Mouse (Mus musculus) MN1 (cell line): ENCODE results near the gene Sh3d19.

Experiments
- DNase-seq: peaks from one replicate; pipeline ENCODE4 v3.0.0-alpha.2; 2016; ENCODE audit warnings: low spot score

Sh3d19 gene

GRCm38 (mm10) chr3:86030566-86030965 is 59.7 kb downstream of the Sh3d19 start:
- DNase-seq = no peak

DNA sequence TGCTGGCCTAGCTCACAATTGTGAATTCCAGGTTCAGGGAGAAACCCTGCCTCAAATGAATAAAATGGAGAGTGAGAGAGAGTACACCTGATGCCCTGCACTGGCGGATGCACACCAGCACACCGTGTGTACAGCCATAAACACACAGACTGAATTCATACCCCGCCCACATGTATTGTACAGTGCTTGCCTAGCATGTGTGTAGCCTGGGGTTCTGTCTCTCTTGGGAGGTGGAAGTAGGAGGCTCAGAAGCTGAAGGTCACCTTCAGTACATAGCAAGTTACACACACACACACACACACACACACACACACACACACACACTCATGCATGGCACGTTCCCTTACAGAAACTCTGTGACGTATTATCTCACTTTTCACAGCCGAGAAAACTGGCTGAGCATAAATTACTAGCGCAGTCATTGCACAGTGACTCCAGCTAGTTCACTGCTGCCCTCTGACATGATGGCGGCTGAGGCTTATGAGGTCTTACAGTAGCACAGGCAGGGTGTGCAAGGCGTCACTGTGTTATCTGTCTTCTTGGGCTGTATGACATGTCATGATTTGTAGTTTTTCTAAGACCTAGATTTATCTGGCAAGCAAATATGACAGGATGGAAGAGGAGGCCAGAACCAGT is 62.7 kb downstream of the Sh3d19 start:
- no peak for DNase-seq

DNA sequence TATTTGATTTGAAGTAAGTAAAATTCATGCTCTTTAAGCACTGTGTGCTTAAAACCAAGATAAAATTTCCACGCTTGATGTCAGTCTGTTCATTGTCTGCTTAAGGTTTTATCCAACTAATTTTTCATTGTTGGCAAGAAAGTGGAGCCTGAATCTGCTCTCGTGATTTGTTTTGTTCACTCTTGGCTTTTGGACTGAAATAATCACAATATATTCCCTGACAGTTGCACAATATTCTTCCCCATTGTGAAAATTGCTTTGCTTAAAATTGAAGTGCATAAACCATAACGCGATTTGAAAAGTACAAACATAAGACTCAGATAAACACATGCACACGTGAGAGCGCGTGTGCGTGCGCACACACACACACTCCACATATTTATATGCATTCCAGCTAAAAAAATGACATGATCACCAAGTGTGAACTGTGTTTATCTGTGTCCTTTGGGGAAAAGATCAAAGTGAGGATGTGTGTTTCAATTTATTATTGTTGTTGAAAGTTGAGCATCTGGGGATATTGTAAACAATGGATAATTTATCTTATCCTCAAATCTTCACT is 67.1 kb downstream of the Sh3d19 start:
- DNase-seq = no peak

- DNase-seq = no peak
Observed at GRCm38 (mm10) chr3:86038648-86039047, 67.7 kb downstream of the Sh3d19 start.

DNA sequence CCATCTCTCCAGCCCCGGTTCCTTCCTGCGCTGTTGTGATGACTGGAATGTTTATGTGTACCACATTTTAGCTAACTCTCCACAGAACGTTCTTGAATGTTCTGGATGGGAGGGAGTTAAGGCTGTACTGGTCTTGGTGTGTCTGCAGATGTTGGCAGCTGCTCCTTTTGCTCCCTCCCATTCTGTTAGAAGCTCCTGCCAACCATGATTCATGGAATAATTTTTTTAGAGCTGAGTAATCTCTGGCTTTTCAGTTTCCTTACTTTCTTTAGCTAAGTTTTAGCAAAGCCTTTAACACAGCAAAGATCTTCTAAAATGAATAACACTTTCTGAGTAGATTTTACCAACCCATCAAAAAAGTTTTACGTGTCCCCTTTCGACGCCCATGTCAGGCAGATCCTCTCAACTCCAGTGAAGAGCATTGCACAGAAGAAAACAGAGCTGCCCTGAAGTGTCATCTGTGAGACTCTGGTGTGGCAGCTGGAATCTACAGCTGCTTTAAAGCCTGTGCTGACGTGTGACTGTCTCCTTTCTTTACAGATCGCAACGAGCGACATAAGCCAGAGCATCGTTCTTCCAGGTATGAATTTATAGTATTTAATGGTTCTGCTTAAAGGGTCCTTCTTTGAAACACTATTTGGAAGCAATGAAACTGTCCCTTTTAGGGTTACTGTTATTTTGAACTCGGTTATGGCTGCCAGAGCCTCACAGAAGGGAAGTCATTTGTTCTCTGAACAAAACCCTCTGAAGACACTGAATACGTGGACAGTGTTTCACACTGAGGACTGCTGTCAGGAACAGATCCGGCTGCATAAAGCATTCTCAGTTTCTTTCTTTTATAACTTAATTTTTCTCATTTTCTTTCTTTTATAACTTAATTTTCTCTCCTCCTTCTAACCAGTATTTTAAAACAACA is 69.6 kb downstream of the Sh3d19 start:
- DNase-seq = no peak

DNA sequence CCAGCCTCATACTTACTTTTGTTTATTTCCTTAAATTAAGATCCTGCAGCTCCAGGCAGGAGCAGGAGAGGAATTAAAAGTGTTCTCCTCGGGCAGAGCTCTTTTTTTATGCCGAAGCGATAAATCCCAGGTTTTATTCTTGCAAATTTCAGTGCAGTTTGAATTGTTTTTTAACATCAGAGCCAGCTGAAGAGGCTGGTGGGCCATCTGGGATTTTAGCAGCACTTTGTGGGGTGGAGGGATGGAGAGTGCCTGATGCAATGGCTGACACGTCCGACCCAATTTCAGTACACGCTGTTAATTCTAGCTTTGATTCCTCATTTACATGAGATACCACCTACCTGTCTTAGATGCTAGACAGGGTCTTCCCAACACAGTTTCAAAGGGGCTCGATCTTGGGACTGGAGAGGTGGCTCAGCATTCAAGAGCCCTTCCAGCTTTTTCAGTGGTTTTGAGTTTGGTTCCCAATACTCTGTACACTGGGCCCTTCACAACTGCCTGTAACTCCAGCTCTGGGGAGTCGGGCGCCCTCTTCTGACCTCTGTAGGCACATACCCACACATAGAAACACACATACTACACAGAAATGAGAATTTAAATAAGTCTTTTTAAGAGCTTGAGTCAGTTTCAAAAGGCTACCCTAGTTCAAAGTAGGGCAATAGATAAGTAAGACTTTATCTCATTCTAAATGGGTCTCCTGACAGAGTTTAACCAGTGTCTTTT is 76.9 kb downstream of the Sh3d19 start:
- no peak for DNase-seq

DNA sequence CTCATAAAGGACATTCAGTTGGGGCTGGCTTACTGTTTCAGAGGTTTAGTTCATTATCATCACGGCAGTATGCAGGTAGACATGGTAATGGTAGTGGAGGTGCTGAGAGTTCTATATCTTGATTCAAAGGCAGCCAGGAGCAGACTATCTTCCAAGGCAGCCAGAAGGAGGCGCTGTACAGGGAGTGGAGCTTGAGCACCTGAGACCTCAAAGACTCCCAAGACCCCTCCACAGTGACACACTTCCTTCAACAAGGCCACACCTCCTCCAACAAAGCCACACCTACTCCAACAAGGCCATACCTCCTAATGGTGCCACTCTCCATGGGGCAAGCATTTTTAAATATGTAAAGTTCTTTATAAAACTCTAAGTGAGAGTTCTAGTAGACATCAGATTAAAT is 78.1 kb downstream of the Sh3d19 start:
- DNase-seq = no peak

DNA sequence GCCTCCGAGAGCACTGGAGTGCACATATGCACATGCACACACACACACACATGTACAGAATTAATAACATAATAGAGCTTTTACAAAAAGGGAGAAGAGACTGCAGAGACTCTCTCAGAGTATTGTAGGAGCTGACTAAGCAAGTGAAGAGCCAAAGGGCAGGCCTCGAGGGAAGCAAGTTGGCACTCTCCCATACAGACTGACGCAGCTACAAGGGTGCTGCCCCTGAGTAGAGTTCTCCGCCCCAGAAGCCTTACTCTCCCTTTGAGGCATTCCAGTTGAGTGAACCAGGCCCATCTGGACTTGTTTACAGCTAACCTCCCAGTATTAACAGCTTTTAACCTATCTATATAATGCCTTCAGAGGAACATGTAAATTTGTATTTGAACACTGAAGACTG is 85.8 kb downstream of the Sh3d19 start:
- DNase-seq = no peak

GRCm38 (mm10) chr3:86057436-86058095 is 86.7 kb downstream of the Sh3d19 start:
- DNase-seq = no peak

DNA sequence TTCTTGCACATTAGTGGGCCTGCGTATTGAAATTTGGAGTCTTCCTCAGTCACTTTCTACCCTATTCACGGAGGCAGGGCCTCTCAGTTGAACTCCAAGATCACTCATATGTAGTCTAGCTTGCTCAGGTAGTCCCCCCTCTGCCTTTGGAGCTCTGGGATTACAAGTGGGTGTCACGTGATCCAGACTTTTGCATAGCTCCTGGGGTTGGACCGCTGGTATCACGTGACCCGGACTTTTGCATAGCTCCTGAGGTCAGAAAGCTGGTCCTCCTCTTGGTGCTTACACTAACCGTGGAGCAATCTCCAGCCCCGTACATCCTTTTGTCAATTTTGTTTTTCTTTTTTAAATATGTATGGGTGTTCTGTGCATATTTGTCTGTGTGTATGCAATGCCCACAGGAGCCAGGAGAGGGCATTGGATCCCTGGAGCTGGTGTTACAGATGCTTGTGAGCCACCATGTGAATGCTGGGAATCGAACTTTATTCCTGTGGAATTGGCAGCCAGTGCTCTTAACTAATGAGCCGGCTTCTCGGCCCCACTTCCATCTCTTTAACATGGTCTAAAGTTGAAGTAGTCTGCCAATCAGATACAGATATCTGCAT is 98.8 kb downstream of the Sh3d19 start:
- DNase-seq = no peak

GRCm38 (mm10) chr3:86070799-86071198 is 99.9 kb downstream of the Sh3d19 start:
- no peak for DNase-seq

GRCm38 (mm10) chr3:86072066-86072465 is 101.2 kb downstream of the Sh3d19 start:
- no peak for DNase-seq

DNA sequence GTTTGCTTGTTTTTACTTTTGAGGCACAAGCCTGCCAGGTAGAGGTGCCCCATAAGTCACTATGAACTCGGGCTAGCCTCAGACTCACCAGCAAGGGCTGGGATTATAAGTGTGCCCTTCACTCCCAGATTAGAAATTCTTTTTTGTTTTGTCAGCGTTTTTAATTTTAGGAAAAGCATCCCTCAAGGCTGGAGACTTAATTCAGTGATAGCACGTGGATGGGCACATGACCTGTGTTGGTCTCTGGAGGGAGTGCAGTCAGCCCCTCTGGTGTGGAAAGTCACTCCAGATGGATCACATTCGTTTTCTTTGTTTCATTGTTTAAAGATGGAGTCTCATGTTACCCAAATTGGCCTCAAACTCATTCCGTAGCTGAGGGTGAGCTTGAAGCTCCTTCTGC is 102.0 kb downstream of the Sh3d19 start:
- no peak for DNase-seq

DNA sequence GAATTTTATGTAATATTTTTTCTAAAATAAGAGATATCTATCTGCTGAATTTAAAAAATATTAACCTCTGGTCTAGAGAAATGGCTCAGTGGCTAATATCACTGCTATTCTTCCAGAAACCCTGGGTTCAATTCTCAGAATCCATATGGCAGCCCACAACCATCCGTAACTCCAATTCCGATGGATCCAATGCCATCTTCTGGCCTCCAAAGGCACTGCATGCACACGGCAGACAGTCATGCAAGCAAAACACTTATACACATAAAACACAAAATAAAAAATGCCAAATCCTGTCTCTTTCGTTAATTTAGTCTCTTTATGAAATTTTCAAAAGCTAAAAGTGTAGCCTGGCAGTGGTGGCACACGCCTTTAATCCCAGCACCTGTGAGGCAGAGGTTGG is 104.7 kb downstream of the Sh3d19 start:
- no peak for DNase-seq

- DNase-seq = no peak
Observed at GRCm38 (mm10) chr3:86076511-86077283, 105.8 kb downstream of the Sh3d19 start.

DNA sequence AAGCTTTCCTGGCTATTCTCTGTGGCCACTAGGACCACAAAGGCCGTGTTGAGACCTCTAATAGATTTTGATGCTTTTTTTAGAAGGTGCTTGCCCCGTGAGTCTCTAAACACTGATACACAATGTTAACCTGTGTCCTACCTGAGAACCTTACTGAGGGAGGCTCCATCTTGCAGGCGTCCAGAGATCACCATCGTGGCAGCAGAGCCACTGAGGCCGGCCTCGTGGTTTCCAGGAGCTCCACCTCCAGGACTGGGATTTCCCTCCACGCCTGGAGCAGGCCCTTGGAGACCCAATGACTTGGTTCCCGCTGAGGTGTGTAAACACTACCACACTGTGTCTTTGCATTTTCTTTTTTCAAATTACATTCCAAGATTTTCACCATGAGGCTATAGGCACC is 112.1 kb downstream of the Sh3d19 start:
- DNase-seq = no peak

GRCm38 (mm10) chr3:86085001-86085400 is 114.1 kb downstream of the Sh3d19 start:
- no peak for DNase-seq

DNA sequence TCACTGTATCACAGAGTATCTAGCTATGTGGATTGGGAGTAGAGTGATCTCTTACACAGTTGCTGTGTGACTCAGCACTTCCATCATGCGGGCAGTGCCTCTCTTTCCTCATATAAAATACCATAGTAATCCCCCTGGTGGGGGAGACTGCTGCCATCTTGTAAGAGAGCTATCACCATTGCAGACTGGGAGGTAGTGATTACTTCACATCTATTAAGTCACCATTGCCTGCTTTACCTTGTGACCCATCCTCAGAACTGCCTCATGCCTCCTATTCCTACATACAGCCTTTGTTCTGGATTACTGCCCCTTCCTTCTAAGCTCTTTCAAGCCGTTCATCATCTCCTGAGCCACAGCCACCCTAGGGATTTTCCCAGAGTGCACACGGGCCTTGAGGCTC is 117.0 kb downstream of the Sh3d19 start:
- no peak for DNase-seq

- no peak for DNase-seq
Observed at GRCm38 (mm10) chr3:86093213-86093845, 122.4 kb downstream of the Sh3d19 start.

- no peak for DNase-seq
Observed at GRCm38 (mm10) chr3:86093907-86094306, 123.0 kb downstream of the Sh3d19 start.
